ENCODE assay signal across 8 mouse cellular contexts in the genomic region with DNA sequence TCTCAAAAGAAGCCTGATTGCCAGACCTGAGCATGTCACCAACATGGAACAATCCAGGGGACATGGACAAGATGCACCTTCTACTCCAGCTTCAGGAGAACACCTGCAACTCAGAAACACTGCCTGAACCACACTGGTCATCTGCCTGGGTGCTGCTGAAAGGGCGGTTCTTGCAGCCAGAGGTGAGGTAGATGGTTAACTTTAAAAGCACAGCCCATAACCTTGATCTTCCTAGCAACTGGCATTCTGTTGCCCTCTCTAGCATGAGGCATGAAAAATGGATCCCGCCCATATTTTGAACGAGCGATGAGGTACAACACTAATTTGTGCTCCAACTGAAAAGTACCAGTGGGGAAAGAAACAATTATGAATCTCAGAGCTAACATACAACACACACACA. TPM values are rescaled to one million over a fixed set of nuclear protein-coding genes. Genes with fewer than 3 reads are reported as not detected.
DNase-seq lines count a peak whose midpoint lies in the region; ATAC-seq and TF ChIP-seq lines count a peak whose summit lies in the region.

No protein-coding gene starts in this region.

- TF ChIP-seq CTCF in midbrain, postnatal 0 days (IDR thresholded peaks at IDR 0.05): no peak

- H3K4me3 ChIP-seq in heart, embryonic 13.5 days: no peak overlapping the region
- peak overlapping the region; percentile 24; the same call in 1 of the 2 replicates for H3K4me3 ChIP-seq in forebrain, embryonic 13.5 days
- H3K4me3 ChIP-seq in kidney, embryonic 15.5 days (replicated peaks): no peak overlapping the region
- H3K4me3 ChIP-seq in midbrain, postnatal 0 days (ENCODE audit: low read depth, low read length): peak overlapping the region; percentile 31

- no peak for DNase-seq in heart, postnatal 4 days
- DNase-seq in midbrain, postnatal 0 days (ENCODE audit: low spot score): peak; percentile 19
- DNase-seq in thymus, adult 18-20 months: no peak
- DNase-seq in urinary bladder, postnatal 10 days (ENCODE audit: low spot score): no peak
- DNase-seq in cerebellum, adult 9-11 months: no peak

- peaks cover 43% of the 10 kb centered on the region for H3K36me3 ChIP-seq in heart, embryonic 13.5 days
- H3K36me3 ChIP-seq in forebrain, embryonic 13.5 days (ENCODE audit: poor library complexity, severe bottlenecking): peaks cover 21% of the 10 kb centered on the region
- peaks cover 27% of the 10 kb centered on the region for H3K36me3 ChIP-seq in kidney, embryonic 15.5 days
- H3K36me3 ChIP-seq in midbrain, postnatal 0 days (ENCODE audit: insufficient read depth, low read length): peaks cover 7% of the 10 kb centered on the region

- H3K9ac ChIP-seq in heart, embryonic 13.5 days: peak overlapping the region; percentile 73
- H3K9ac ChIP-seq in forebrain, embryonic 13.5 days: peak overlapping the region; percentile 55; the same call in 1 of the 2 replicates
- H3K9ac ChIP-seq in kidney, embryonic 15.5 days: peak overlapping the region; percentile 33
- H3K9ac ChIP-seq in midbrain, postnatal 0 days (replicated peaks; ENCODE audit: low read length, poor library complexity, severe bottlenecking): peak overlapping the region; percentile 40

- H3K4me1 ChIP-seq in heart, embryonic 13.5 days: peaks cover 95% of the 10 kb centered on the region
- peaks cover 91% of the 10 kb centered on the region for H3K4me1 ChIP-seq in forebrain, embryonic 13.5 days
- peaks cover 91% of the 10 kb centered on the region for H3K4me1 ChIP-seq in kidney, embryonic 15.5 days
- peaks cover 61% of the 10 kb centered on the region for H3K4me1 ChIP-seq in midbrain, postnatal 0 days (ENCODE audit: insufficient read depth, low read length)

- no peaks in the 10 kb centered on the region for H3K27me3 ChIP-seq in heart, embryonic 13.5 days (replicated peaks)
- no peaks in the 10 kb centered on the region for H3K27me3 ChIP-seq in forebrain, embryonic 13.5 days
- no peaks in the 10 kb centered on the region for H3K27me3 ChIP-seq in kidney, embryonic 15.5 days
- H3K27me3 ChIP-seq in midbrain, postnatal 0 days (ENCODE audit: insufficient read depth, low read length): no peaks in the 10 kb centered on the region

- no peaks in the 10 kb centered on the region for H3K9me3 ChIP-seq in heart, embryonic 13.5 days
- H3K9me3 ChIP-seq in forebrain, embryonic 13.5 days (replicated peaks): no peaks in the 10 kb centered on the region
- no peaks in the 10 kb centered on the region for H3K9me3 ChIP-seq in kidney, embryonic 15.5 days (replicated peaks)
- H3K9me3 ChIP-seq in midbrain, postnatal 0 days (ENCODE audit: low read length): no peaks in the 10 kb centered on the region

- 0 out of 2 replicates have a peak overlapping the region, but pooled peaks have one; percentile 50 for H3K4me2 ChIP-seq in heart, embryonic 13.5 days
- peak overlapping the region; percentile 67 for H3K4me2 ChIP-seq in forebrain, embryonic 13.5 days
- peak overlapping the region; percentile 17 for H3K4me2 ChIP-seq in kidney, embryonic 15.5 days
- peak overlapping the region; percentile 63 for H3K4me2 ChIP-seq in midbrain, postnatal 0 days (ENCODE audit: low read depth, low read length, poor library complexity, severe bottlenecking)

- no peak for ATAC-seq in heart, embryonic 13.5 days (ENCODE audit: extremely low read depth, insufficient number of reproducible peaks, low FRiP score, low TSS enrichment)
- ATAC-seq in forebrain, embryonic 13.5 days: no peak
- no peak for ATAC-seq in kidney, embryonic 15.5 days (replicated peaks; ENCODE audit: low FRiP score)
- no peak for ATAC-seq in midbrain, postnatal 0 days (ENCODE audit: low FRiP score)

- WGBS in heart, embryonic 13.5 days: 76% methylated on average over 4 of the region's 4 CpGs
- WGBS in forebrain, embryonic 13.5 days: 59% methylated on average over 4 of the region's 4 CpGs
- 53% methylated on average over 4 of the region's 4 CpGs for WGBS in kidney, embryonic 15.5 days
- 58% methylated on average over 4 of the region's 4 CpGs for WGBS in midbrain, postnatal 0 days

- H3K27ac ChIP-seq in heart, embryonic 13.5 days (replicated peaks): peak overlapping the region; percentile 89
- H3K27ac ChIP-seq in forebrain, embryonic 13.5 days: peak overlapping the region; percentile 85
- peak overlapping the region; percentile 96 for H3K27ac ChIP-seq in kidney, embryonic 15.5 days
- peak overlapping the region; percentile 89 for H3K27ac ChIP-seq in midbrain, postnatal 0 days (ENCODE audit: low read depth, low read length)

RNA-seq across cellular contexts. Expression of a gene that starts 21.6 kb away (rescaled TPM):
- 41.5 and 42.4 TPM in 2 replicates for polyA plus RNA-seq in heart, embryonic 13.5 days (2015; fragmentation: Nextera tagmentation; extraction: Ambion mirVana)
- 10 to 100 TPM; 49.5 to 50.4 TPM for total RNA-seq in heart, postnatal 4 days (2021)
- polyA plus RNA-seq in forebrain, embryonic 13.5 days (2015; fragmentation: Nextera tagmentation; extraction: Ambion mirVana): 73.3 and 85.4 TPM in 2 replicates
- polyA plus RNA-seq in kidney, embryonic 15.5 days (2015; fragmentation: Nextera tagmentation; extraction: Ambion mirVana): 67.1 and 68.3 TPM in 2 replicates
- 55.9 and 73.4 TPM in 2 replicates for total RNA-seq in midbrain, postnatal 0 days (2014; rRNA removed)
- 56.8 and 59.0 TPM in 2 replicates for polyA plus RNA-seq in midbrain, postnatal 0 days (2015; fragmentation: Nextera tagmentation; extraction: Ambion mirVana)

Comparison
In these comparisons a context has a peak if more than half of its experiments do, and no peak if none do; other contexts are left out.
1. H3K4me2 ChIP-seq: peak in every context shown above with its lines; median percentile 67 in forebrain, embryonic 13.5 days; 63 in midbrain, postnatal 0 days; 50 in heart, embryonic 13.5 days; 17 in kidney, embryonic 15.5 days.
2. H3K4me3 ChIP-seq: peak in forebrain, embryonic 13.5 days (single experiment) and midbrain, postnatal 0 days (single experiment); none in heart, embryonic 13.5 days (single experiment) and kidney, embryonic 15.5 days (single experiment).
3. Peak in every context shown above with its lines, with median percentiles within 50 percentile points of each other: H3K27ac ChIP-seq and H3K9ac ChIP-seq.